Comparison of ENCODE assay signal across 9 mouse cellular contexts in genomic region chr6:61430881-61431725, GRCm38 (mm10).
DNase-seq lines count a peak whose midpoint lies in the region; ATAC-seq and TF ChIP-seq lines count a peak whose summit lies in the region.
"Had no signal": no experiment of that assay in that cellular context is flagged by ENCODE, and none has a peak within 500 bp of the region (broad histone marks: within the 10 kb centered on the region; RNA-seq: fewer than 3 reads in every experiment).

No protein-coding gene starts in this region.

- peak; percentile 3 to 10 for DNase-seq in adrenal gland, postnatal 36 days
- DNase-seq in adrenal gland, postnatal 25 days: no peak
- peak; percentile 45 for DNase-seq in embryo, embryonic 10 days (ENCODE audit: low spot score)
- DNase-seq in heart, postnatal 14 days: peak; percentile 3 to 7
- peak; percentile 27 for DNase-seq in lung, postnatal 0 days (ENCODE audit: low spot score)
- DNase-seq in left cerebral cortex, adult 11 months (ENCODE audit: low spot score): no peak
- no peak for DNase-seq in thymus, postnatal 14 days
- no peak for DNase-seq in urinary bladder, postnatal 25 days (ENCODE audit: low spot score)

- H3K27me3 ChIP-seq in lung, postnatal 0 days (replicated peaks; ENCODE audit: insufficient read depth, low read length): no peaks in the 10 kb centered on the region
- H3K27me3 ChIP-seq: neural tube, embryonic 12.5 days had no signal

- H3K9me3 ChIP-seq in lung, postnatal 0 days (ENCODE audit: low read length): no peaks in the 10 kb centered on the region
- H3K9me3 ChIP-seq: neural tube, embryonic 12.5 days had no signal

- no peak overlapping the region for H3K4me2 ChIP-seq in lung, postnatal 0 days (replicated peaks; ENCODE audit: low read depth, low read length)
- H3K4me2 ChIP-seq: neural tube, embryonic 12.5 days had no signal

- H3K4me1 ChIP-seq in lung, postnatal 0 days (ENCODE audit: insufficient read depth, low read depth, low read length): peaks cover 6% of the 10 kb centered on the region; the same call in 1 of the 2 replicates

- 0 out of 2 replicates have a peak overlapping the region, but pooled peaks have one; percentile 3 for H3K27ac ChIP-seq in lung, postnatal 0 days (ENCODE audit: low read length)
- H3K27ac ChIP-seq: neural tube, embryonic 12.5 days had no signal

- intact Hi-C loops in heart, postnatal 14 days (cut with DNase I): no loop called here

- peak; percentile 38 for ATAC-seq in lung, postnatal 0 days

- TF ChIP-seq CTCF in lung, postnatal 0 days (IDR thresholded peaks at IDR 0.05): no peak

- whole genome bisulfite sequencing in lung, postnatal 0 days: 23% methylated on average over 5 of the region's 5 CpGs

- TF ChIP-seq EP300 in lung, postnatal 0 days (IDR thresholded peaks at IDR 0.05): no peak

- H3K36me3 ChIP-seq in lung, postnatal 0 days (ENCODE audit: insufficient read depth, low read length): no peaks in the 10 kb centered on the region
- H3K36me3 ChIP-seq: neural tube, embryonic 12.5 days had no signal

- H3K4me3 ChIP-seq in lung, postnatal 0 days (ENCODE audit: low read depth, low read length): no peak overlapping the region
- H3K4me3 ChIP-seq: neural tube, embryonic 12.5 days had no signal

- H3K9ac ChIP-seq in lung, postnatal 0 days (replicated peaks; ENCODE audit: low read depth): no peak overlapping the region
- H3K9ac ChIP-seq: neural tube, embryonic 12.5 days had no signal

Comparison
In these comparisons a context has a peak if more than half of its experiments do, and no peak if none do; other contexts are left out.
1. DNase-seq: peak in adrenal gland, postnatal 36 days (2 of 2), embryo, embryonic 10 days (single experiment), heart, postnatal 14 days (2 of 2) and lung, postnatal 0 days (single experiment); none in adrenal gland, postnatal 25 days (single experiment), left cerebral cortex, adult 11 months (single experiment), thymus, postnatal 14 days (single experiment) and urinary bladder, postnatal 25 days (single experiment).